Mouse (Mus musculus) heart, embryonic 10.5 days (tissue): ENCODE results near the gene Rpl34. TPM values are rescaled to one million over a fixed set of nuclear protein-coding genes. Genes with fewer than 3 reads are reported as not detected.

ENCODE experiments used
- DNase-seq: peaks from one replicate; pipeline ENCODE4 v3.0.0-alpha.2; 2017; ENCODE audit warnings: low spot score
- H3K27ac ChIP-seq: fragments of 300-500 bp; sonication (generic); 2 replicates; pipeline ENCODE4 v1.5.1; 2016; ENCODE audit warnings: mild to moderate bottlenecking
- H3K27me3 ChIP-seq: fragments of 300-500 bp; sonication (generic); 2 replicates; pipeline ENCODE4 v1.6.1; 2016; ENCODE audit warnings: mild to moderate bottlenecking; ENCODE audit not compliant: poor library complexity, insufficient read depth, severe bottlenecking
- H3K36me3 ChIP-seq: fragments of 300-500 bp; sonication (generic); 2 replicates; pipeline ENCODE4 v1.6.1; 2016; ENCODE audit warnings: mild to moderate bottlenecking, moderate library complexity
- H3K4me1 ChIP-seq: fragments of 300-500 bp; sonication (generic); 2 replicates; pipeline ENCODE4 v1.6.1; 2016; ENCODE audit warnings: mild to moderate bottlenecking
- H3K4me3 ChIP-seq: fragments of 300-500 bp; sonication (generic); 2 replicates; pipeline ENCODE4 v1.5.1; 2016; ENCODE audit warnings: mild to moderate bottlenecking, moderate library complexity
- H3K9me3 ChIP-seq: fragments of 300-500 bp; sonication (generic); 2 replicates; pipeline ENCODE4 v1.6.1; 2016; ENCODE audit warnings: mild to moderate bottlenecking, moderate library complexity
- WGBS: fragments of 180-500 bp; shearing (Covaris S2); methylation state at CpG from one replicate; pipeline ENCODE4 v1.1.7; 2016; 5-methylcytosine and 5-hydroxymethylcytosine counted together
- polyA plus RNA-seq: library from polyadenylated mRNA; unstranded; fragments of >200 nt; fragmentation: Nextera tagmentation; extraction: Ambion mirVana; gene quantifications from 2 replicates; pipeline ENCODE4 v1.2.1, GENCODE M21; 2016

The Rpl34 gene
- 658 and 756 TPM in 2 replicates for polyA plus RNA-seq

DNA sequence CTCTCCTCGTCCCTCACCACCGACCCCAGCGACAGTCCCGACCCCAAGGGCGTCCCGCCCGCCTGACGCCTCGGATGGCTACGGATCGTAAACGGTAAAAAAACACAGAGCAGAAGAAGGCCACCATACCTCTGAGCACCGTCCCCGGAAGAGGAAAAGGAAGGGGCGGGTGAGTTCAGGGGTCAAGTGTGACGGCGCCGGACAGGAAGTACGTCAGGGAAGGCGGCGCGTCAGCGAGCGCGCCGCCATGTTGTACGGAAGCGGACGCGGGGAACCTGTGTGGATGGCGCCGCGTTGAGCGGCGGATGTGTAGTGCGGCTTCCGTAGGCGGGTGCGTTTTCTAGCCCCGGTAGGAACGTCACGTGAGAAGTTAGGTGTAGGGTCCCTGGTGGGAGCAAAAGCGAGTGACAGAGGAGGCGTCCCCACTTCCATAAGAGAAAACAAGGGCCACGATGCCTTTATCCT lies at the start of gene Rpl34:
TSS of gene Rpl34 (minus strand) at position 210 of the 465 bp plus-strand sequence.
- H3K36me3 ChIP-seq = peaks cover 38% of the 10 kb centered on the region
- DNase-seq = peak; percentile 97
- WGBS = under 1% methylated on average over 45 of the region's 45 CpGs

DNA sequence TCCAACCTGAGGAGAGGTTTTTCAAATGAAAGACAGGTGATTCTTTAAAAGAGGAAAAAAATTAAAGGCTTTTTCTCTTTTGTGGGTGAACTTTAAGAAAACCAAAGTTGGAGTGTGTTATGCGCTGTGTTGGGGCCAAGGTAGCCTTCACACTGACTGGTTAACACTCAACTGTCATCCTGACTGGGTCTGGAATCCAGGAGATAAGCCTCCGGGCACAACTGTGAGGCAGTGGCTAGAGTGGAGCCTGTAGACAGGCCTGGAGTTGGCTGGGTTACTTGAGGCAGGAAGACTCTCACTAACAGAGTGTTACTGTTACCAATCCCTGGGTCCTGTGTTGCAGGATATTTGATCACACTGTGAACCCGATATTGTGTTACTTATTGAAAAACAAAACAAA lies 38.0 kb upstream of the Rpl34 start:
- no peak overlapping the region for H3K27ac ChIP-seq
- DNase-seq = no peak
- 54% methylated on average over 3 of the region's 3 CpGs for WGBS
- no peaks in the 10 kb centered on the region for H3K27me3 ChIP-seq
- no peaks in the 10 kb centered on the region for H3K4me1 ChIP-seq
- no peaks in the 10 kb centered on the region for H3K36me3 ChIP-seq
- no peaks in the 10 kb centered on the region for H3K9me3 ChIP-seq
- H3K4me3 ChIP-seq = no peak overlapping the region

More for the DNA sequence above, at the start of gene Rpl34:
- no peaks in the 10 kb centered on the region for H3K27me3 ChIP-seq
- H3K9me3 ChIP-seq = no peaks in the 10 kb centered on the region
- H3K4me3 ChIP-seq = peak within 1 kb of the TSS; percentile 89
- H3K27ac ChIP-seq = peak within 1 kb of the TSS; percentile 91
- peaks cover 14% of the 10 kb centered on the region; the same call in 1 of the 2 replicates for H3K4me1 ChIP-seq

GRCm38 (mm10) chr3:130764091-130764490 lies 33.9 kb upstream of the Rpl34 start:
- no peak overlapping the region for H3K4me3 ChIP-seq
- no peaks in the 10 kb centered on the region for H3K4me1 ChIP-seq
- no peaks in the 10 kb centered on the region for H3K27me3 ChIP-seq
- no peak for DNase-seq
- no peaks in the 10 kb centered on the region for H3K36me3 ChIP-seq
- WGBS = 63% methylated on average over 5 of the region's 5 CpGs
- H3K9me3 ChIP-seq = no peaks in the 10 kb centered on the region
- no peak overlapping the region for H3K27ac ChIP-seq

DNA sequence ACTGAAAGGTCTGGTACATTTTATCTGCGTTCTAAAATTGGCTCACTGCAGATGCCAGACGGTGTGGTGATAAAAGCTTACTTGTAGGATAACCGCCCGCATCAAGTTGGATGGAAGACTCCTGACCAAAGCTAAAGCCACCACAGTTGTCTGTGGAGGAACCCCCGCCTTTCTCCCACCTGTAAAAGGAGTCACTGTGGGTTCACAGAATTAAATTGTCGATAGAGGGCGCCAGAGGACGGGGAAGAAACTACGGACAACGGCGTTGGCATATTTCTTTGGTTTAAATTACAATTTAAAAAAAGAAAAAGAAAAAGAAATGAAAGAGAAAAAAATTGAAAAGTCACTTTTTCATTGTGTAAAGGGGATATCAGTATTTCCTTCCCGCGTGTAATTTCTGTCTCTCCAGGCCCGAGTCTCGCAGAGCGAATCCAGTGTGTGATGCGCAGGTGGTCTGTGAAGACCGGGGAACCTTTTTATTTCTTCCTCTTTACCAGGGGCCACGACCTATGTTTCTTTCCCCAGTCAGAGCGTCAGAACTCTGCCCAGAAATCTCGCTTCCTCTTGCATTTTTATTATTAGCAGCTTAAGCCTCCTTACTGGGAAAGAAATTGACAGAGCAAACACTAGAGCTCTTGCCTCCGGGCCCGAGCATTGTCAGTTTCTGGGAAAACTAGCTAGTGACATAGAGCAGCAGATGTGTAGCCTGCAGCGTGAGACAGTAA lies 30.7 kb upstream of the Rpl34 start:
- no peak for DNase-seq
- H3K27ac ChIP-seq = no peak overlapping the region
- H3K4me1 ChIP-seq = no peaks in the 10 kb centered on the region
- no peaks in the 10 kb centered on the region for H3K27me3 ChIP-seq
- WGBS = 58% methylated on average over 24 of the region's 24 CpGs
- H3K36me3 ChIP-seq = no peaks in the 10 kb centered on the region
- H3K9me3 ChIP-seq = no peaks in the 10 kb centered on the region
- H3K4me3 ChIP-seq = no peak overlapping the region

DNA sequence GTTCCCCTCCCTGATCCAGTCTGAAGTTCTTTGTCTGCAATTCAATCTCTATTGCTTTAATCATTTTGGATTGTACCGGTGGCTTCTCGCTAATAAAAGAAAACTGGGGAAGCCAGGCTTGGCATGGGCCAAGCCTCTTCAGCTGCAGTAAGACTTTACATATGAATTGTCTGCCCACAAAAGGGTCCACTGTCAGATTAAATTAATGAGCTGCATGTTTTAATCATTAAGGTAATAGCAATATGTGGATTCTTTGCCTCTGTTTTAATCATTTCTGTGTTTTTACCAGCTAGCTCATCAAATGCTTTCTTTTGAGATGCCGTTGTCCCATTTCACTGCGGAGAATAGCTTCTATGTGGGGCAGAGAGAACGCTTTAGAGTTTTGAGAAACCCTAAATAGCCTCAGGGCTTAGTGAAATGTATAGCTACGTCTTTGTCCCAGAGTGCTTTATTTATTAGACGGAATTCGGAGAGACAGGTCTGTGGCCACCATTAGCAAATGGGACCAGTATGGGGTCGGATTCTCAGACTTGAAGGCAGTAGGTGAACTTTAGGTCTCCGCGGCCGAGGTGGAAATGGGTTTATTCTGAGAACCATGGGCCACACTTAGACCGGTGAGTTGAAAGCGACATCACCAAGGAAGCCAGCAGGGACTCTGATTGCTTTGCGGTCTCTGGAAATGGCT lies 28.1 kb upstream of the Rpl34 start:
- H3K9me3 ChIP-seq = no peaks in the 10 kb centered on the region
- DNase-seq = no peak
- 80% methylated on average over 15 of the region's 15 CpGs for WGBS
- no peaks in the 10 kb centered on the region for H3K27me3 ChIP-seq
- H3K27ac ChIP-seq = no peak overlapping the region
- no peaks in the 10 kb centered on the region for H3K4me1 ChIP-seq
- H3K4me3 ChIP-seq = no peak overlapping the region
- no peaks in the 10 kb centered on the region for H3K36me3 ChIP-seq

GRCm38 (mm10) chr3:130757117-130757852 lies 27.1 kb upstream of the Rpl34 start:
- H3K27me3 ChIP-seq = no peaks in the 10 kb centered on the region
- no peak overlapping the region for H3K27ac ChIP-seq
- H3K4me1 ChIP-seq = no peaks in the 10 kb centered on the region
- H3K9me3 ChIP-seq = no peaks in the 10 kb centered on the region
- H3K36me3 ChIP-seq = no peaks in the 10 kb centered on the region
- WGBS = 86% methylated on average over 8 of the region's 8 CpGs
- H3K4me3 ChIP-seq = no peak overlapping the region
- DNase-seq = no peak

GRCm38 (mm10) chr3:130749206-130749605 lies 19.0 kb upstream of the Rpl34 start:
- Histone ChIP-seq H3K27me3 (no peaks in the 10 kb centered on the region), H3K9me3 (no peaks in the 10 kb centered on the region), H3K4me3 (no peak overlapping the region), H3K36me3 (no peaks in the 10 kb centered on the region), H3K4me1 (no peaks in the 10 kb centered on the region), H3K27ac (no peak overlapping the region)
- WGBS = 81% methylated on average over 3 of the region's 3 CpGs
- no peak for DNase-seq

GRCm38 (mm10) chr3:130746673-130747619 lies 16.7 kb upstream of the Rpl34 start:
- no peaks in the 10 kb centered on the region for H3K27me3 ChIP-seq
- no peak overlapping the region for H3K27ac ChIP-seq
- no peaks in the 10 kb centered on the region for H3K4me1 ChIP-seq
- DNase-seq = no peak
- no peak overlapping the region for H3K4me3 ChIP-seq
- 74% methylated on average over 10 of the region's 10 CpGs for whole genome bisulfite sequencing
- no peaks in the 10 kb centered on the region for H3K36me3 ChIP-seq
- no peaks in the 10 kb centered on the region for H3K9me3 ChIP-seq

DNA sequence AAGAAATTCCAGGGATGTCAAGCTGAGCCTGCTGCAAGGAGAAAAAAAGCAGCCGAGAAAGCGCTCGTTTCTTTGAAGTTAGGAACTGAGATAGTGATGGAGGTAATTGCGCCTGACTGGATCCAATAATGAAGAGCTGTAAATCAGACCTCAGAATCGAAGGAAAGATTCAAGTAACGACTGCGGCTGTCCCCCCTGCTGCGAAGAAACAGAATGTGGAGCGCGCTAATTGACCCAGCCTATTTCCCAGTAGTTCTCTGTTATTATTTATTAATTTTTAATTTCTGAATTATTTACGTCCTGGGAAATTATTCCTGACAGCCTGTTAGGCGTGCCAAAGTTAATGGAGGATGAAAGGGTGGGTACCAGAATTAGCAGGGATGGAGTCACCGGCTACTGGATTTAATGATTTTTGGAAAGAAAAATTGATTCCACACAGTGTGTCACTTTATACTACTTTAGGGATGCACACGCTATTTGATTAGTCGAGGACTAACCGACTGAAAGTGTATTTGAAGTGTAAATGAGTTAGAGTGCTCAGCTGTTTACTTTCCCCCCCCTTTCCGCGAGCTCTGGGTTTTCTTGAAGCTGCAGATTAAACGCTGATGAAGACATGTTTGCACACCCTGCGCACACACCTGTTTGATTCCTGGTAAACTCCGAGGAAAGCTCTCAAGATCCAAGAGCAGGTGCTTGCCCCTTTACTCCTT lies 7.6 kb upstream of the Rpl34 start:
- Histone ChIP-seq H3K4me3 (no peak overlapping the region), H3K4me1 (no peaks in the 10 kb centered on the region), H3K27me3 (no peaks in the 10 kb centered on the region), H3K27ac (no peak overlapping the region), H3K9me3 (no peaks in the 10 kb centered on the region), H3K36me3 (no peaks in the 10 kb centered on the region)
- WGBS = 60% methylated on average over 21 of the region's 21 CpGs
- DNase-seq = no peak

- Histone ChIP-seq H3K36me3 (no peaks in the 10 kb centered on the region), H3K4me3 (no peak overlapping the region), H3K27me3 (no peaks in the 10 kb centered on the region), H3K27ac (no peak overlapping the region), H3K4me1 (no peaks in the 10 kb centered on the region), H3K9me3 (no peaks in the 10 kb centered on the region)
- no peak for DNase-seq
- WGBS = 51% methylated on average over 4 of the region's 4 CpGs
These were observed 6.6 kb upstream of the Rpl34 start for GRCm38 (mm10) chr3:130736758-130737157.

- no peak for DNase-seq
- Histone ChIP-seq H3K4me1 (peaks cover 14% of the 10 kb centered on the region; the same call in 1 of the 2 replicates), H3K4me3 (peak overlapping the region; percentile 89), H3K27ac (peak overlapping the region; percentile 91), H3K36me3 (peaks cover 39% of the 10 kb centered on the region), H3K27me3 (no peaks in the 10 kb centered on the region), H3K9me3 (no peaks in the 10 kb centered on the region)
- WGBS = under 1% methylated on average over 58 of the region's 58 CpGs
These were observed 568 bp downstream of the Rpl34 start for GRCm38 (mm10) chr3:130729472-130730188.
